Mouse (Mus musculus) heart, postnatal 0 days (tissue): Measurements from ENCODE around the gene Gm49711. TPM values are rescaled to one million over a fixed set of nuclear protein-coding genes. Genes with fewer than 3 reads are reported as not detected.

Experiments used
- ATAC-seq: fragments of 200-750 bp; cut with Nextera tagmentation; 2 replicates; pipeline ENCODE4 v1.8.0; 2017; ENCODE audit warnings: low read depth, moderate number of reproducible peaks, moderate library complexity; ENCODE audit not compliant: insufficient read depth
- DNase-seq: peaks from one replicate; pipeline ENCODE4 v3.0.0-alpha.2; 2016; ENCODE audit warnings: low spot score
- H3K27ac ChIP-seq: fragments of 300-500 bp; sonication (generic); 2 replicates; pipeline ENCODE4 v1.5.1; 2014; ENCODE audit warnings: low read depth, mild to moderate bottlenecking
- H3K27me3 ChIP-seq: fragments of 300-500 bp; sonication (generic); 2 replicates; pipeline ENCODE4 v1.6.1; 2014; ENCODE audit warnings: low read length, mixed read lengths; ENCODE audit not compliant: control insufficient read depth, insufficient read depth
- H3K36me3 ChIP-seq: fragments of 300-500 bp; sonication (generic); replicated peaks from 2 replicates; pipeline ENCODE4 v1.6.1; 2014; ENCODE audit warnings: low read length, mixed read lengths; ENCODE audit not compliant: control insufficient read depth, insufficient read depth
- H3K4me1 ChIP-seq: fragments of 300-500 bp; sonication (generic); 2 replicates; pipeline ENCODE4 v1.6.1; 2014; ENCODE audit warnings: antibody characterized with exemption; ENCODE audit not compliant: control insufficient read depth, insufficient read depth
- H3K4me2 ChIP-seq: fragments of 300-500 bp; sonication (generic); 2 replicates; pipeline ENCODE4 v1.6.1; 2014; ENCODE audit warnings: low read depth, mild to moderate bottlenecking, low read length, moderate library complexity
- H3K4me3 ChIP-seq: fragments of 300-500 bp; sonication (generic); 2 replicates; pipeline ENCODE4 v1.5.1; 2014; ENCODE audit warnings: low read depth, low read length
- H3K9ac ChIP-seq: fragments of 300-500 bp; sonication (generic); replicated peaks from 2 replicates; pipeline ENCODE4 v1.6.1; 2014; ENCODE audit warnings: low read depth, low read length, mixed read lengths
- H3K9me3 ChIP-seq: fragments of 300-500 bp; sonication (generic); replicated peaks from 2 replicates; pipeline ENCODE4 v1.6.1; 2016; ENCODE audit warnings: low read length; ENCODE audit not compliant: control insufficient read depth
- CTCF ChIP-seq: IDR thresholded peaks from 2 replicates; pipeline ENCODE4 v1.5.1; 2016; ENCODE audit warnings: antibody characterized with exemption, control low read depth, low read depth
- EP300 ChIP-seq: IDR thresholded peaks from 2 replicates; pipeline ENCODE4 v1.6.1; 2016; ENCODE audit warnings: antibody characterized with exemption, low read depth
- WGBS: fragments of 180-500 bp; shearing (Covaris S2); extraction: QIAGEN DNeasy Blood & Tissue Kit; methylation state at CpG from one replicate; pipeline ENCODE4 v1.1.7; 2014; 5-methylcytosine and 5-hydroxymethylcytosine counted together
- polyA plus RNA-seq: library from polyadenylated mRNA; unstranded; fragments of >200 nt; fragmentation: Nextera tagmentation; extraction: Ambion mirVana; gene quantifications from 2 replicates; pipeline ENCODE4 v1.2.1, GENCODE M21; 2015
- total RNA-seq: library from RNA; depleted of rRNA; stranded (reverse); fragments of >200 nt; gene quantifications from 2 replicates; pipeline ENCODE4 v1.2.3, GENCODE M21; 2014; ENCODE audit warnings: low replicate concordance

Gm49711 gene
- total and polyA plus RNA-seq, 2 experiments from 2014 or later: 0.20 TPM; not detected in 1

GRCm38 (mm10) chr16:92062832-92063231 is 4.7 kb downstream of the Gm49711 start:
- DNase-seq (no peak), ATAC-seq (no peak)
- WGBS: 97% methylated on average over 1 of the region's 1 CpGs
- Histone ChIP-seq H3K27ac (no peak overlapping the region), H3K4me2 (no peak overlapping the region), H3K9me3 (no peaks in the 10 kb centered on the region), H3K4me1 (peaks cover 12% of the 10 kb centered on the region; the same call in 1 of the 2 replicates), H3K36me3 (peaks cover 41% of the 10 kb centered on the region), H3K27me3 (no peaks in the 10 kb centered on the region), H3K4me3 (no peak overlapping the region), H3K9ac (no peak overlapping the region)
- TF ChIP-seq CTCF: no peak
- TF ChIP-seq EP300: no peak

GRCm38 (mm10) chr16:92064801-92065200 is 6.7 kb downstream of the Gm49711 start:
- ATAC-seq: no peak
- peaks cover 57% of the 10 kb centered on the region for H3K36me3 ChIP-seq

GRCm38 (mm10) chr16:92070338-92070737 is 12.2 kb downstream of the Gm49711 start:
- H3K27me3 ChIP-seq: no peaks in the 10 kb centered on the region
- H3K4me2 ChIP-seq: no peak overlapping the region
- H3K4me1 ChIP-seq: no peaks in the 10 kb centered on the region
- no peak overlapping the region for H3K27ac ChIP-seq
- no peak for DNase-seq
- ATAC-seq: no peak
- no peaks in the 10 kb centered on the region for H3K9me3 ChIP-seq
- TF ChIP-seq EP300: no peak
- no peak for TF ChIP-seq CTCF
- WGBS: 80% methylated on average over 8 of the region's 8 CpGs
- H3K4me3 ChIP-seq: no peak overlapping the region
- H3K9ac ChIP-seq: no peak overlapping the region
- H3K36me3 ChIP-seq: peaks cover 65% of the 10 kb centered on the region

More at GRCm38 (mm10) chr16:92064801-92065200, 6.7 kb downstream of the Gm49711 start:
- no peaks in the 10 kb centered on the region for H3K27me3 ChIP-seq
- no peak overlapping the region for H3K4me2 ChIP-seq
- no peaks in the 10 kb centered on the region for H3K9me3 ChIP-seq
- no peak overlapping the region for H3K9ac ChIP-seq
- H3K4me3 ChIP-seq: no peak overlapping the region
- 0 out of 2 replicates have a peak, but pooled peaks cover 8% of the 10 kb centered on the region for H3K4me1 ChIP-seq
- TF ChIP-seq EP300 (no peak), CTCF (no peak)
- 68% methylated on average over 2 of the region's 2 CpGs for WGBS
- no peak for DNase-seq
- no peak overlapping the region for H3K27ac ChIP-seq

- H3K27ac ChIP-seq: no peak overlapping the region
- no peak for TF ChIP-seq EP300
- TF ChIP-seq CTCF: no peak
- peaks cover 41% of the 10 kb centered on the region for H3K36me3 ChIP-seq
- ATAC-seq (no peak), DNase-seq (no peak)
- H3K4me3 ChIP-seq: no peak overlapping the region
- no peak overlapping the region for H3K9ac ChIP-seq
- no peaks in the 10 kb centered on the region for H3K9me3 ChIP-seq
- no peak overlapping the region for H3K4me2 ChIP-seq
- H3K27me3 ChIP-seq: no peaks in the 10 kb centered on the region
- 92% methylated on average over 8 of the region's 8 CpGs for WGBS
- H3K4me1 ChIP-seq: no peaks in the 10 kb centered on the region
Measured at GRCm38 (mm10) chr16:92076797-92077196, 18.7 kb downstream of the Gm49711 start.

GRCm38 (mm10) chr16:92083771-92084453 is 25.8 kb downstream of the Gm49711 start:
- ATAC-seq (no peak), DNase-seq (no peak)
- Histone ChIP-seq H3K27ac (no peak overlapping the region), H3K4me3 (no peak overlapping the region), H3K27me3 (no peaks in the 10 kb centered on the region), H3K4me2 (no peak overlapping the region), H3K4me1 (no peaks in the 10 kb centered on the region), H3K9me3 (no peaks in the 10 kb centered on the region), H3K9ac (no peak overlapping the region), H3K36me3 (peaks cover 2% of the 10 kb centered on the region; the same call in 1 of the 2 replicates)
- TF ChIP-seq EP300 (no peak), CTCF (no peak)
- WGBS: 81% methylated on average over 10 of the region's 10 CpGs

GRCm38 (mm10) chr16:92089225-92089624 is 31.1 kb downstream of the Gm49711 start:
- DNase-seq (no peak), ATAC-seq (no peak)
- Histone ChIP-seq H3K36me3 (no peaks in the 10 kb centered on the region), H3K4me3 (no peak overlapping the region), H3K9ac (no peak overlapping the region), H3K4me2 (no peak overlapping the region), H3K27me3 (no peaks in the 10 kb centered on the region), H3K9me3 (no peaks in the 10 kb centered on the region), H3K4me1 (no peaks in the 10 kb centered on the region), H3K27ac (no peak overlapping the region)
- TF ChIP-seq CTCF (no peak), EP300 (no peak)
- WGBS: 65% methylated on average over 3 of the region's 3 CpGs
